Mouse (Mus musculus) forebrain, embryonic 13.5 days (tissue): Measurements from ENCODE around the gene Mfap4. TPM values are rescaled to one million over a fixed set of nuclear protein-coding genes. Genes with fewer than 3 reads are reported as not detected.

ENCODE experiments used
- ATAC-seq: fragments of 200-750 bp; cut with Nextera tagmentation; 2 replicates; pipeline ENCODE4 v1.8.0; 2017
- H3K27ac ChIP-seq: fragments of 300-500 bp; sonication (generic); 2 replicates; pipeline ENCODE4 v1.5.1; 2015; ENCODE audit warnings: inconsistent platforms, mild to moderate bottlenecking, moderate library complexity
- H3K27me3 ChIP-seq: fragments of 300-500 bp; sonication (generic); 2 replicates; pipeline ENCODE4 v1.6.1; 2015; ENCODE audit warnings: mild to moderate bottlenecking, inconsistent platforms
- H3K36me3 ChIP-seq: fragments of 300-500 bp; sonication (generic); 2 replicates; pipeline ENCODE4 v1.6.1; 2015; ENCODE audit warnings: mild to moderate bottlenecking, inconsistent platforms; ENCODE audit not compliant: poor library complexity, severe bottlenecking
- H3K4me1 ChIP-seq: fragments of 300-500 bp; sonication (generic); 2 replicates; pipeline ENCODE4 v1.6.1; 2015; ENCODE audit warnings: inconsistent platforms
- H3K4me2 ChIP-seq: fragments of 300-500 bp; sonication (generic); 2 replicates; pipeline ENCODE4 v1.6.1; 2015; ENCODE audit warnings: inconsistent platforms, mild to moderate bottlenecking, moderate library complexity
- H3K4me3 ChIP-seq: fragments of 300-500 bp; sonication (generic); 2 replicates; pipeline ENCODE4 v1.5.1; 2015; ENCODE audit warnings: mild to moderate bottlenecking, inconsistent platforms
- H3K9ac ChIP-seq: fragments of 300-500 bp; sonication (generic); 2 replicates; pipeline ENCODE4 v1.6.1; 2015; ENCODE audit warnings: mild to moderate bottlenecking, inconsistent platforms
- H3K9me3 ChIP-seq: fragments of 300-500 bp; sonication (generic); replicated peaks from 2 replicates; pipeline ENCODE4 v1.6.1; 2016; ENCODE audit warnings: inconsistent platforms
- WGBS: fragments of 180-500 bp; shearing (Covaris S2); methylation state at CpG from one replicate; pipeline ENCODE4 v1.1.7; 2015; 5-methylcytosine and 5-hydroxymethylcytosine counted together
- polyA plus RNA-seq: library from polyadenylated mRNA; unstranded; fragments of >200 nt; fragmentation: Nextera tagmentation; extraction: Ambion mirVana; gene quantifications from 2 replicates; pipeline ENCODE4 v1.2.1, GENCODE M21; 2015

Gene Mfap4
- polyA plus RNA-seq, result 56.9 and 57.1 TPM in 2 replicates

DNA sequence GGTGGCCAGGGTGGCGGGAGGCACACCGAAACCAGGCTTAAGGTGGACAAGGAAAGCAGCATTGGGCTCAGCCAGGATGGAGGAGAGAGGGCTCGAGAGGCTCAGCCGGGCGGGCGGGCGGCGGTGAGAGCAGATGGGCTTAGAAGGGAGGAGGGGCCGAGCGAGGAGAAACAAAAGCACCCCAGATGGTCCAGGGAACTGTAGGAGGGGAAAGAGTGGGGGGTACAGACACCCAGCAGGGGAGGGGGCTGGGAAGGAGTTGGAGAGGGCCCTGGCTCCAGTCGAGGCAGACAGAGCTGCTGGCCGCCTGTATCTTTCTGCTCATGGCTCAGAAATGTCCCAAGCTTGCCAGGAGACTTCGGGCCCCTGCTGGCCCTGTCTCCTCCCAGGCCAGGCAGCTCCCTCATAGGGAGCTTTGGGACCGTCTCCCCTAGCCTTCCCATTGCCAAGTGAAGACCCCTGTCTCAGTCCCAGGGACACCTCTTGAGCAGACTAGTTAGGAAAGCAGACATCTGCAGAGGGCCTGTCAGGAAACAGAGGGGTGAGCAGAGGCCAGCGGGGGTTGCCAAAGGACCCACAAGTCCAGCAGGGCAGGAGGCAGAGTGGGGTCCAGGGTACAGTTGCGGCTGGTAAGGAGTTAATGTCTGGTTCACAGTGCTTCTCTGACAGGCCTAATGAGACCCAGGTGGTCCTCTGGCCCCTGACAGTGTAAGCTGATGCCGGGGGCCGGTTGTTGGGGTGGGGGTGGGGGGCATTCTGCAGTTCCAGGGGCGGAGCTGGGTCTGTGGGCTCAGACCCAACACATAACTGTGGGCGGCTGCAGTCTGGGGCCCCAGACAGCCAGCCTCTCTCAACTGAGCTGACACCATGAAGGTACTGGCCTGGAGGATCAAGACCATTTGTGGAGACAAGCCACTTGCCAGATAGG is at the start of gene Mfap4:
TSS of gene Mfap4 (plus strand) at position 819 of the 928 bp plus-strand sequence.
- Histone ChIP-seq H3K9ac (peak within 1 kb of the TSS; percentile 60), H3K27me3 (no peaks in the 10 kb centered on the region), H3K4me1 (peaks cover 57% of the 10 kb centered on the region), H3K4me3 (peak within 1 kb of the TSS; percentile 28), H3K4me2 (peak within 1 kb of the TSS; percentile 57), H3K27ac (peak within 1 kb of the TSS; percentile 99), H3K9me3 (no peaks in the 10 kb centered on the region), H3K36me3 (peaks cover 29% of the 10 kb centered on the region)
- ATAC-seq, result peak; percentile 89
- WGBS, result 7% methylated on average over 20 of the region's 20 CpGs

DNA sequence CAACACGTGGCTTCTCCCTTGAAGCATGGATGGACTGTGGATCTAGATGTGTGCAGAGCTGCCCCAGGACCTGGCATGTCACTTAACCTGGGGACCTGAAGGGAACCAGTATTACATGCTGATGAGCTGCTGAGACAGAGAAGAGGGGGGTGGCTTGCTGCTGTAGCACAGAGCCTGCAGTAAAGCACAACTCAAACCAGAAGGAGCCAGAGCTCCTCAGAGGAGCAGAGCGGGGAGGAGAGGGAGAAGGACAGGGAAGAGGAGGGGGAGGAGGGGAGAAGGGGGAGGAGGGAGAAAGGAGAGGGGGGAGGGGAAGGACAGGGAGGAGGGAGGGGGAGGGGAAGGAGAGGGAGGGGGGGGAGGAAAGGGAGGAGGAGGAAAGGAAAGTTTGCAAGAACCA is 48.9 kb upstream of the Mfap4 start:
- Histone ChIP-seq H3K4me2 (no peak overlapping the region), H3K27me3 (no peaks in the 10 kb centered on the region), H3K9ac (no peak overlapping the region), H3K36me3 (no peaks in the 10 kb centered on the region), H3K9me3 (no peaks in the 10 kb centered on the region), H3K4me3 (no peak overlapping the region), H3K4me1 (0 out of 2 replicates have a peak, but pooled peaks cover 3% of the 10 kb centered on the region), H3K27ac (no peak overlapping the region)
- 46% methylated on average over 2 of the region's 2 CpGs for WGBS
- ATAC-seq, result no peak

DNA sequence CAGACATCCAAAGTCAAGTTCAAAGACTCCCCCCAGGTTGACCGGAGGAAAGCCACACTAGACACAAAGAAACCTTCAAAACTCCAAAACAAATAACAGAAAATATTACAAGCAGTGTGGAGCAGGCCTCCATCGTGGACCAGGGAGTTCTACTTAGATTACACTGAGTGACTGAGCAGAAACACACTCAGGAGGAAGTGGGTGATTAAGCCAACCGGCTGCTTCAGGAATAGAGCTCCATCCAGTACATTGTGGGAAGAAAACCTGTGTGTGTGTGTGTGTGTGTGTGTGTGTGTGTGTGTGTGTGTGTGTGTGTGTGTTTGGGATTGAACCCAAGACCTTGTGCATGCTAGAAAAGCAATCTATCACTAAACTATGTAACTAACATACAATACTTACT is 46.1 kb upstream of the Mfap4 start:
- ATAC-seq, result no peak
- WGBS, result 81% methylated on average over 3 of the region's 3 CpGs
- H3K9me3 ChIP-seq, result no peaks in the 10 kb centered on the region
- H3K27me3 ChIP-seq, result no peaks in the 10 kb centered on the region
- H3K4me1 ChIP-seq, result 0 out of 2 replicates have a peak, but pooled peaks cover 3% of the 10 kb centered on the region
- H3K27ac ChIP-seq, result no peak overlapping the region
- H3K4me3 ChIP-seq, result no peak overlapping the region
- H3K36me3 ChIP-seq, result no peaks in the 10 kb centered on the region
- H3K4me2 ChIP-seq, result no peak overlapping the region
- H3K9ac ChIP-seq, result no peak overlapping the region

DNA sequence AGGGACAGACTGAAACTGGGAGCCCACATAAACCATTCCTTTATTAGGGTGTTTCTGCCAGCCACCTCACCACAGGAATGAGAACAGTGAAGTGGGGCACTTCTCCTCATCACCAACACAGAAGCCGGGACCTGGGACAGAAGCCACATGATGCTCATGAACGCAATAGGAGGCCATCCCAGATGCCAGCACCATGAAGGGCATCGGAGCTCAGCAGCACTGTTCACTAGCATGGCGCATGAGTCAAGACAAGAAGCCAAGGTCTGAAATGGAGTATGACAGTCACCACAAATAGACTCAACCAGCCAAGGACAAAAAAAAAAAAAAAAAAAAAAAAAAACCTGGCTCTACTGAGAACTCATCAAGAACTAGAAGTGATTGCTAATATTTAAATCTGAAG is 44.8 kb upstream of the Mfap4 start:
- Histone ChIP-seq H3K27me3 (no peaks in the 10 kb centered on the region), H3K4me2 (no peak overlapping the region), H3K9ac (no peak overlapping the region), H3K4me1 (no peaks in the 10 kb centered on the region), H3K36me3 (no peaks in the 10 kb centered on the region), H3K27ac (no peak overlapping the region), H3K4me3 (no peak overlapping the region), H3K9me3 (no peaks in the 10 kb centered on the region)
- 95% methylated on average over 4 of the region's 4 CpGs for WGBS
- ATAC-seq, result no peak

DNA sequence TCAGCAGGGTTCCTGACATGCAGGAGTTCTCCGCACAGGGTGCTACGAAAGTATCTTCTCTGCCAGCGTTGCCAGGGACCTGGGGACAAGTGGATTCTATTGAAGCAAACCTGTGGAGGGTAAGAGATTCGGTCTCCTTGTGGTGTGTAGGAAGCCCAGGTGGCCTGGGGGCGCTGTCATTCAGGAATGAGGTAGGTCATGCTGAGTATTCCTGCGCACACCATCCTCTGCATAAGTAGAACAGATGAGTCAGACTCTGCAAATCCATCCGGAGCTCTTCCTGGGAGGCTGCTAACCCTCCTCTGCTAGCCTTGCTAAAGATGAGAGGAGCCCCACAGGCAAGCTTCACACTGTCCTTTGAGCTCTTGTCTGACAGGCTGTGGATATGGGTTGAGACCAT is 43.6 kb upstream of the Mfap4 start:
- 81% methylated on average over 7 of the region's 7 CpGs for WGBS
- Histone ChIP-seq H3K9me3 (no peaks in the 10 kb centered on the region), H3K27me3 (no peaks in the 10 kb centered on the region), H3K36me3 (no peaks in the 10 kb centered on the region), H3K9ac (no peak overlapping the region), H3K27ac (no peak overlapping the region), H3K4me3 (no peak overlapping the region), H3K4me2 (no peak overlapping the region), H3K4me1 (no peaks in the 10 kb centered on the region)
- ATAC-seq, result no peak

DNA sequence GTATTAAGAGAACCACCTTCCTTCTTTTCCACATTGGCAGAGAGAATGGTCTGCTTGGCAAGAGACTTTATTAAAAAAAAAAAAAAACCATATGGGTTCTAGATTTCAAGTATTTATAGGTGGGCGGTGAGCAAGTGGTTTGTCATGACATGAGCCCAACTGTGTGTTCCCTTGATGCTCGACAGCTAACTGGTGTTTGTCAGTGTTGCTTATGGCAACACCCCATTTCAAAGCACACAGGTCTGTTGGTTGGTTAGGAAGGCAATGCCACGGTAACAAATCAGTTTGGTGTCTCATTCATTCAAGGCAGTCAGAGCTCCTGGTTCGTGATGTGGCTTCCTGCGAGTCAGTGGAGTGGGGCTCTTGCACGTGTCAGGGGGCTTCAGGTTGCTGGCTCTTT is 41.4 kb upstream of the Mfap4 start:
- WGBS, result 88% methylated on average over 6 of the region's 6 CpGs
- no peak for ATAC-seq
- no peak overlapping the region for H3K4me3 ChIP-seq
- no peak overlapping the region for H3K4me2 ChIP-seq
- no peaks in the 10 kb centered on the region for H3K27me3 ChIP-seq
- H3K4me1 ChIP-seq, result peaks cover 12% of the 10 kb centered on the region
- H3K27ac ChIP-seq, result no peak overlapping the region
- no peak overlapping the region for H3K9ac ChIP-seq
- H3K9me3 ChIP-seq, result no peaks in the 10 kb centered on the region
- no peaks in the 10 kb centered on the region for H3K36me3 ChIP-seq

DNA sequence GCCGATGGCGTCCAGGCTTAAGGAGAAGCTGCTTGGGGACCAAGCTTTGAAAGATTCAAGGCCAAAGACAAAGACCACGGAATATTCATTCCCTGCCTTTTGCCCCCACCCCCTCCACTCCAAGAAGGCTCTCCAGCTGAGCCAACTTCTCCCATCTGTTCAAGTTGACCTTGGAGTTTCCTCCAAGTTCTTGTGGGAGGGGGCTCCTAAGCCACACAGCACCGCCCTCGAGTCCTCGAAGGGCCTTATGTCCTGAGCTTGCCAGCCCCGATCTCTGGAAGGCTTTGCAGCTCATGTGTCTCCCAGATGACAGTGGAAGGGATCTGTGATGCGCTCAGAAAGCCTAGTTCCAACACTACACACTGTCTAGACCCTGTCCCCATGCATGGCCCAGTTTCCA is 37.9 kb upstream of the Mfap4 start:
- Histone ChIP-seq H3K4me1 (peaks cover 30% of the 10 kb centered on the region), H3K27ac (no peak overlapping the region), H3K9me3 (no peaks in the 10 kb centered on the region), H3K4me2 (no peak overlapping the region), H3K27me3 (no peaks in the 10 kb centered on the region), H3K4me3 (no peak overlapping the region), H3K36me3 (no peaks in the 10 kb centered on the region), H3K9ac (no peak overlapping the region)
- 86% methylated on average over 8 of the region's 8 CpGs for WGBS
- no peak for ATAC-seq

DNA sequence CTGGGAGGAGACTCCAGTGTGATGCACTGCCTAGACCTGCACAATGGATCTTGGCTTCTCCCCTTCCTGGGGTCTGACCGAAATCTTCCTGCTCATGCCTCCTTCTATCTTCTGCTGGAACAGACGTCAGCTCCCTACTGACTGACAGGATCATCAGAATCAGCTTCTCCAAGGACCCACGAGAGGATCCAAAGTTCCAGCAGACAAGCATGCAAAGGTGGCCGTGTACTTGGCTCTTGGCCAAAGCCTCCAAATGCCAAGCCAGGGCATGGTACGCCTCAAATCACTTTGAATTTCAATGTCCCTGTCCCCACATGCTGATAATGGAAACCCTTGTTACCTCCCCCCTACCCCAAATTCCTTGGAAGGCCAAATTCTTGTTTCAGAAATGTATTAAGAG is 37.2 kb upstream of the Mfap4 start:
- Histone ChIP-seq H3K27ac (peak overlapping the region; percentile 57), H3K9ac (no peak overlapping the region), H3K9me3 (no peaks in the 10 kb centered on the region), H3K4me2 (no peak overlapping the region), H3K4me3 (no peak overlapping the region), H3K27me3 (no peaks in the 10 kb centered on the region), H3K36me3 (no peaks in the 10 kb centered on the region), H3K4me1 (peaks cover 37% of the 10 kb centered on the region)
- no peak for ATAC-seq
- 47% methylated on average over 5 of the region's 5 CpGs for WGBS

DNA sequence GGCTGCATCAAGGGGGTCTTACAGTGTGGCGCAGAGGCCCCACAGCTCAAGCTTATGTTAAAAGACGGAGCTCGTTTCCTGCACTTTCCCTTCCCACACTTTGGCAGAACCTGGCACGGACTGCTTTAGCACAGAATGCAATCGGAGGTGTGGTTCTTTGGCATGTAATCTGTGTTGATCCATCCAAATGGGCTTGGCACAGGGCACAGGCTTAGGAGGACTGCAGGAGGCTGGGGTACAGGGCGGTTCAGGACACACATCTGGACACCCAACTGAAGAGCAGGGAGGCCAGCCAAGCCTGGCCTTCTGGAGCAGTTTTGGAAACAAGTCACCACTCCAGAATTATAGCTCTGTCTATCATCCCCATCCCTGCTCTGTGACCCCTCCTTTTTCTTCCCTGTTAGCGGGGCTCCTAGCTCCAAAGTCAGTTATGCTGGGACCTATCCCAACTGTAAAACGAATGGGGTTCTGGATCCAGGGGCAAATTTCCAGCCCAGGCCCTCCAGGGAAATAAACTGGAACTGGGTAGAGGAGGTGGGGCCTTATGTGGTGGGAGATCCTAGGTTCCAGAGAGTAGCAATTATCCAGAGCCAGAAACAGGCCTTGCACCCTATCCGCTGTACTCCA is 36.5 kb upstream of the Mfap4 start:
- Histone ChIP-seq H3K27me3 (no peaks in the 10 kb centered on the region), H3K4me3 (no peak overlapping the region), H3K27ac (peak overlapping the region; percentile 57), H3K9ac (0 out of 2 replicates have a peak overlapping the region, but pooled peaks have one; percentile 26), H3K36me3 (no peaks in the 10 kb centered on the region), H3K4me1 (peaks cover 44% of the 10 kb centered on the region), H3K9me3 (no peaks in the 10 kb centered on the region), H3K4me2 (peak overlapping the region; percentile 16)
- whole genome bisulfite sequencing, result 55% methylated on average over 9 of the region's 9 CpGs
- ATAC-seq, result peak; percentile 52

DNA sequence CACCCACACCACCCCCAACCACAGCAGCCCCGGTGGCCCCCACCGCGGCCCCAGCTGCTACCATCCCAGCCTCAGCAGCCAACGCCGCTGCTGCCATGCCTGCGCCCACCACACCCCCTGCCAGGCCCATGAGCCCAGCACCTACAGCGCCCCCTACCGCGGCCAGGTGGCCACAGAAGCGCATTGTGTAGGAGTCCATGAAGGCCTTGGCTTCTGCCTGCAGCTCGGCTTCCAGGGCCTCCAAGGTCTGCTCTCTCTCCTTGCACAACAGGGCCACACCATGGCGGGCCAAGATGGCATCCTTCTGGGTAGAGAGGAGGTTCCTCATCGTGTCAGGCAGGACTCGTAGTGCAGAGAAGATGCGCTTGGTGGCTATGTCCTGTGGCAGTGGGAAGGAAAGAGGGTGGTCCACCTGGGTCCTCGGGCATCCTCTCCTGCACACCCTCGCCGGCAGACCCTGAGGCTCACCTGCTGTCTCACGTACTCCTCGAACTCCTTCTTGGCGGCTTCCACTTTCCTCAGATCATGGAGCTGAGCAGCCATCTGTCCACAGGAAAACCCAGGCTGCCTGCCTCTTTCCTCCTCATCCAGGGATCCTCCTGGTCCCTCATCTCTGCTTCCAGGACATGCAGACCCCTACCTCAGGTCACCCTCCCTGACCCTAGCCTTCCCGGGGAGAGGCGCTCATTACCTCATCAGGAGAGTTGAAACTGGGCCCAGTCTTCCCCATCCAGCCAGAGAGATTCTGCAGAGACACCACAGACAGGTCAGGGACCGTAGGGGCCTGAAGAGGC is 35.5 kb upstream of the Mfap4 start:
- Histone ChIP-seq H3K36me3 (no peaks in the 10 kb centered on the region), H3K9me3 (no peaks in the 10 kb centered on the region), H3K4me1 (peaks cover 50% of the 10 kb centered on the region), H3K27ac (0 out of 2 replicates have a peak overlapping the region, but pooled peaks have one; percentile 57), H3K4me3 (no peak overlapping the region), H3K9ac (no peak overlapping the region), H3K27me3 (no peaks in the 10 kb centered on the region), H3K4me2 (no peak overlapping the region)
- no peak for ATAC-seq
- WGBS, result 76% methylated on average over 24 of the region's 24 CpGs

DNA sequence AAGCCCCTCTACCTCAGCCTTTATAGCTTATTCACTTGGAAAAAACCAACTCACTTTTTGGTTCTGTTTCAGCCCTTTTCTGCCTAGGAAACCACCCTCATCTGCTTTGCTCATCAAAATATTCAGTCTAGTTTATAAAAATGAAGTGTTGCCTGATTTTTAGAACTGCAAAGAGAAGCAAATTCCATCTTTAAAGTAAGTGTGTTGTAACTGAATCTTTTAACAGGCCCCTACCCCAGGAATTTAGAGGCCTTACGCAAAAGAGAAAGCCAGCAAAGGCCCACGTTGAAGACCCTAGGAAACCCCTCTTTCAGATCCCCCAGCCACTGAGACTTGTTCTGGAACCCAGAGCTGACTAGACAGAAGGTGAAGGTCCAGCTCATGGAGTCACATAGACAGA is 21.2 kb upstream of the Mfap4 start:
- no peak overlapping the region for H3K4me2 ChIP-seq
- no peak for ATAC-seq
- no peaks in the 10 kb centered on the region for H3K9me3 ChIP-seq
- H3K27ac ChIP-seq, result no peak overlapping the region
- no peaks in the 10 kb centered on the region for H3K4me1 ChIP-seq
- H3K4me3 ChIP-seq, result no peak overlapping the region
- no peaks in the 10 kb centered on the region for H3K27me3 ChIP-seq
- no peak overlapping the region for H3K9ac ChIP-seq
- no peaks in the 10 kb centered on the region for H3K36me3 ChIP-seq
- WGBS, result 80% methylated on average over 2 of the region's 2 CpGs

DNA sequence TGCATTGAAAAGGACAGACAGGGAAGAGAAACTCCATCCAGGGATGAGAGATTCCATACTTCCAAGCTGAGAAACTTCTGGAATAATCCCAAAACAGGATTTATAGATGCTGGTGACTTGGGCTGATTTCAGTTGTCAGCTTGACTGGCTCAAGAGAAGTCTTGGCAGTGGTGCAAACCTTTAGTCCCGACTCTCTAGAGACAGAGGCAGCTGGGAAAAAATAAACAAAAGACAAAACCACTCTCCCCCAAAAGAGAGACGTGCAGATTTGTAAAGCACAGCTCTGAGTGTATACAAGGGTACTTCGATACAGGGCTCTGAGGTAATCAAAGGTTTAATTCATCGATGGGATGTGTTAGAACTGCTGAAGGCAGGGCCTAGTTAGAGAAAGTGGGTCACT is 19.8 kb upstream of the Mfap4 start:
- no peak for ATAC-seq
- H3K4me2 ChIP-seq, result no peak overlapping the region
- no peak overlapping the region for H3K27ac ChIP-seq
- 52% methylated on average over 4 of the region's 4 CpGs for WGBS
- no peaks in the 10 kb centered on the region for H3K36me3 ChIP-seq
- H3K4me3 ChIP-seq, result no peak overlapping the region
- no peaks in the 10 kb centered on the region for H3K27me3 ChIP-seq
- no peaks in the 10 kb centered on the region for H3K9me3 ChIP-seq
- H3K9ac ChIP-seq, result no peak overlapping the region
- no peaks in the 10 kb centered on the region for H3K4me1 ChIP-seq
